Mouse (Mus musculus) heart, adult 9 months (tissue): ENCODE measurements around the gene Mrpl54.

Experiments used
- DNase-seq, 2 experiments: peaks; one replicate each; pipeline ENCODE4 v3.0.0; 2022; ENCODE audit warnings: low spot score in 2 of 2

The Mrpl54 gene

DNA sequence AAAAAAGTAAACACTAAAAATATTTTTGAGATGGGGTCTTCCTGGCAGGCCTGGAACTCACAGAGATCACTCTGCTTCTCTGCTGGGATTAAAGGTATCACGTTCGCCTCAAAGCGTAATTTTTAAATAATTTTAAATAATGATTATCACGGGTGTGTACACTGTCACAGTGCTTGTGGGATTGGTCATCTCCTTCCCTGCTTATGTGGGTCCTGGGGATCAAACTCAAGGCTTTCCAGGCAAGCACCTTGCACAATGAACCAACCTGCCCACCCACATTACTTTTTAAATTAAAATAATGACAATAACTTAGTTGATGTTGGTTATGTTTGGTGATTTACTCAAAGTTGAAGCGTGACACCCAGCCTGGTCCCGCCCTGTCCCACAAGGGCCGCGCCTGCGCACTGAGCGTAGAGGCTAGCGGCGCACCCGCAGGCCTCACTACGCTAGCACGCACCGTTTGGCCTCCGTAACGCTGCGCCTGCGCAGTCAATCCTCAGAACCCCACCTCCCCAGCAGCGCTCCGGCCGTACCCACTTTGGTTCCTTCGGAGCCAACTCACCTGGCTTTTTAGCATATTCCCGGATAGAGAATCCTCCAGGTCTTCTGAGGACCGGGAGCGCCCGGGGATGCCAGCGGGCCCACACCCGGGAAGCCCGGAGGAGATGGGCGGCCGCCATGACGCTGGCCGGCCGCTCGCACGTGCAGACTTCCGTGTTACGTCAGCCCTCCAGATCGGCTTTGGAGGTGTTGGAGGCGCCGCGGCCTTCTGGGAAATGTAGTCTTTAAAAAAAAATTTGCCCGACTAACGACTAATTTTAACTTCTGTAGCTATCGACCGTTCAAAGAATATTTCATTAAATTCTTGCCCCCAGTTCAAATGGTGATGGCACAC, at the start of gene Mrpl54, which contains the start of gene Apba3:
Gene Mrpl54, minus strand, starts transcription at position 724 of the 895 bp plus-strand sequence.
Gene Apba3, plus strand, starts transcription at position 750 of the 895 bp plus-strand sequence.
- DNase-seq: peak; percentile 97 to 98

DNA sequence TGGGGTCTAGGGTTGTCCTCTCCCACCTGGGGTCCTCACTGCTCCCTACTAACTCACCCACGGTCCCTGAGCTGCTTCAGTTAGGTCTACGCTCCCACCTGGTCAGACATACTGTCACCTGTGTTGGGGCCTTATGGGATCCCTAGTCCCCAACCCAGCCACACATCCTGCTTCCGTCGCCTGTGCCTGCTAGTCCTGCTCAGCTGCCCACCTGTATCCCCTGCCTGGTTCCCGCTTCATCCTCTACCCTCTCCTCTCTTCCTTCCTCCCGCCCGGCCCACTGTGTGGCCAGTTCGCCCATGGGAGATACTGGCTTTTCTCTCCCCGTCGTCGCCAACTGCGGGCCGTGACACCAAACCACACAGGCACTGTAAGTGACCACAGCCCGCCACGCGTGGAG, 48.9 kb upstream of the Mrpl54 start:
- DNase-seq: no peak

DNA sequence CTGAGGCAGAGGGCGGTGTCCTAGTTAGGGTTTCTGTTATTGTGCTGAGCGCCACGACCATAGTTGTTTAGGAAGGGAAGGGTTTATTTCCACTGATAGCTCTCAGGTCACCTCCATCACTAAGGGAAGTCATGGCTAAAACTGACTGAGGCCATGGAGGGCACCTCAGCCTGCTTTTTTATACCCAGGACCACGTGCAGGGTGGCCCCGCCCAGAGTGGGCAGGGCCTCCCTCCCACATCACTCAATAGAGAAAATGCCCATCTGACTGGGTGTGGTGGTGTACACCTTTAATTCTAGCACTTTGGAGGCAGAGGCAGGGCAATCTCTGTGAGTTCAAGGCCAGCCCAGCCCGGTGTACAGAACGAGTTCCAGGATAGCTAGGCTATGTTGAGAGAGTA, 47.5 kb upstream of the Mrpl54 start:
- no peak for DNase-seq

DNA sequence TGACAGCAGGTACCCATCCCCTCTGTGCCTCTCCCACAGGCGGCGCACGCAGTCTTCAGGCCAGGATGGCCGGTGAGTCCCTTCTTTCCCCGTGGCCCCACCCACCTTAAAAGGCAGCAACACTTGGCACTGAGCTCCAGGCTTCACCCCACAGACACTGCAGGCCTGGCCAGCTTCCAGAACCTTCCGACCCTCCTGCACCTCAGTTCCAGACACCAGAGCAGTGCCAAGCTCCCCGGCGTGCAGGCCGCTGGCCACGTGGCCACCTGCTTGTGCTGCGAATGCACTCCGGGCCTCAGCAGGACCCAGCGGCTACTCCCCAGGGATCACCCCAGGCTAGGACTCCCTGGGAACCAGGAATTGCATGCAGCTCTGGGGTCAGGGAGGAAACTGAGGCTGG, 46.8 kb upstream of the Mrpl54 start:
- DNase-seq: no peak

DNA sequence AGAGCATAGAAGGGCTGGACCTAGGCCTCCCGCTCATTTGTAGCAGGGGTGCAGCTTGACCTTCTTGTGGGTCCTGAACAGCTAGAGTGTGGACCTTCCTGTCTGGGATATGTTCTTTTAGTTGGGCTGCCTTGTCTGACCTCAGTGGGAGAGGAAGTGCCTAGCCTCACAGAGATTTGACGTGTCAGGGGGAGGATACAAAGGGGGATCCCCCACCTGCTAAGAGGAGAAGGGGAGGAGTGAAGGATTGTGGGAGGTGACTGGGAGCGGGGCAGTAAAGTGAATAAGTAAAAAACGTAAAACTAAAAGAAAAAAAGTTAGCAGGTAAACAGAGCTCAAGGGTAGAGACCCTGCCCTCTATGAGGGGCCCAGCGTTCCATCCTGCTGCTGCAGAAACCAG, 42.8 kb upstream of the Mrpl54 start:
- DNase-seq: no peak

DNA sequence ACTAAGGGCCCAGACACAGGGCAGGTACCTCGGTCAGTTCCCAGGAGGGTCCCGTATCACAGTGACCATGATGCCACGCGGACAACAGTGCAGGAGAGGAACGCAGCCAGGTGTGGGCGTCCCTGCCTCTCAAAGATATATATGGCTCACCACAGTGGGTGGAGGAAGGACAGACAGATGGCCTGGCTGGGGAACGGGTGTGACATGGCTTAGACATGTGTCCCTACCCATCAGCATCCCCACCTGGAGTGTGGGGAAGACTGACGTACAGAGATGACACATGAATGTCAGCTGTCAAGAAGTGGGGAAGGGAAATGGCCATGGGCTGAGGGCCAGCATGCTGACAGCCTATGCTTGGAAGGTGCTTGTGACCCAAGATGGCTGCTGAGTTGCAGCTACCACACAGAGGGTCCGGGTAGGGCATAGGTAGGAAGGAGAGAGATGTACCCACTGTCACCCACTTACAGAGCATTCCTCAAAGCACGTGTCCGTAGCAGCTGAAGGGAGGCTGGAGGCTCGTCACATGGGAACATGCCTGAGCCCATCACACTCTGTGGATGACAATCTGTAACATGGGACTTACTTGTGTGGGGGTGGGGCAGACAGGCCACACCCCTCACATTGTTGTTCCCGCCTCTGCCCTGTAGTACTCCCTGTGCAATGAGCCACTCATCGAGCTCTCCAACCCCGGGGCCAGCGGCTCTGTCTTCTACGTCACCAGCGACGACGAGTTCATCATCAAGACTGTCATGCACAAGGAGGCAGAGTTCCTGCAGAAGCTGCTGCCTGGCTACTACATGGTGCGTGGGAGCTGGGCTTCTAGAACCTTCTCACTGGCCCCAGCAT, 40.3 kb upstream of the Mrpl54 start:
- no peak for DNase-seq

DNA sequence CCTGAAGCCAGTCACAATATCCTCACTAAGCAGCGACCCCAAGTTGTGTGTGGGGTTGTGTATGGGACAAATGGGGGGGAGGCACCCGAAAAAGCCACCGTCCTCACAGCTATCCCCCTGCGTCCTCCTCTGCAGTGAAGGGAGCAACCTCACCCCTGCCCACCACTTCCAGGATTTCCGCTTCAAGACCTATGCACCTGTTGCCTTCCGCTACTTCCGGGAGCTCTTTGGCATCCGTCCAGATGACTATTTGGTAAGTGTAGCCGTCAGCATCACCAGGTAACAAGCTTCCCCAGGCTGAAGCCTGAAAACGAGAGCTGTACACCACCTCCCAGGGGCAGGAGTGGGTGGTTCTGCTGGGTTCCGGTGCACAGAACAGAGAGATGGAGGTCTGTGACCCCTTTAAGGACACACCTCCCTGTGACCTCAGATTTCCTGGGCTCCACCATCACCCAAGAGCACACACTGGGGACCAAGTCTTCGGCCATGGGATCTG, 39.5 kb upstream of the Mrpl54 start:
- no peak for DNase-seq

DNA sequence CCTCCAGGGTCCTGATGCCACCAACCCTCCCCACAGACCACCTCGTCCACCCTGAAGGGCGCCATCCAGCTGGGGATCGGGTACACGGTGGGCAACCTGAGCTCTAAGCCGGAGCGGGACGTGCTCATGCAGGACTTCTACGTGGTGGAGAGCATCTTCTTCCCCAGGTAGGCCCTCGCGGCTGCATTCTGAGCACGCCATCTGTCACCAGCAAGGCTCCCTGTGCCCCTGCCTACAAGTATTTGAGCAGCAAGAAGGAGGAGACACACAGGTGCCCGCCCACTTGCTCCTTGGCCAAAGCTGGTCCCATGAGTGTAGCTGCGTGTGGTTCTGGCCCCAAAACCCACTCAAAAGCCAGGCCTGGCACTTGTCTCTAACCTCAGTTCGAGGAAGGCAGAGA, 38.9 kb upstream of the Mrpl54 start:
- DNase-seq: no peak

DNA sequence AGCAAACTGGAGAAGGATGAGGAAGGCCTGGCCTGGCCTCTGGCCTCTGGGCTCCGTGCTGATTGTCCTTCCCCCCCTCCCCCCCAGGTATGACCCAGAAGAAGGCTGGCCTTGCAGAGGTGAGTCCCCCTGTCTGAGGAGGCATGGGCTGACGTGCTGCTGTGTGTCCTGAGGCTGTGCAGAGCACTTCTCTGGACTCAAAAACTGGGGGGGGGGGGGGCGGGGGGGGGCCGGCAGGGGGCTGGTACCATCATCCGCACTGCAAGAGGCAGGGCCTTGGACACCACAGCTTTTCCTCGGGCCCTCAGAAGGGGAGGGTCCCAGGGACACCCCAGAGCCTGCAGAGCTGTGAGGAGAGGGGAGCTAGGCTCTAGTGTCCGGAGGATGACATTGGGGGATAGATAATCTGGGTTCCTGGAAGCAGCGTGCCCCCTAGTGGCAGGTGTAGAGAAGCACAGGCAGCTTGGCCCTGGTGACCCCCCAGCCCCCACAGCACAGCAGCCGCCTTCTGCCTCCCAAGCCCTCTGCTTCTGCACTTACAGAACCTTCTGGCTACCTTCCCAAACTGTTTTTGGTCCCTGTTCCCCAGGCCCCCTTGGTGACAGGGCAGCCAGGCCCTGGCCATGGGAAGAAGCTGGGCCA, 38.0 kb upstream of the Mrpl54 start:
- DNase-seq: no peak

DNA sequence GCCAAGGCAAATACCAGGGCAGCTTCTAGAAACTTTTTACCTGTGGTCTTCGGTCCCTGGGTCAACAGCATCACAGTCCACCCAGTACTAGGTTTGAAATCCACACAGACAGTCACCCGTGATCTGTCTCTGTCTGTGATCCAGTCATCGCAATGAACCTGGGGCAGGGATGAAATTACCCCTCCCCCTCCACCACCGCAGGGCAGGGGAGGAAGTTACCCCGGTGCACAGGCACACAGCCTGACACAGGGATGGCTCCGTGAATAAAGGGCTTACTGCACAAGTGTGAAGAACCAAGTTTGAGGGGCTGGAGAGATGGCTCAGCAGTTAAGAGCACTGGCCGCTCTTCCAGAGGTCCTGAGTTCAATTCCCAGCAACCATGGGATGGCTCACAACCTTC, 37.0 kb upstream of the Mrpl54 start:
- no peak for DNase-seq

DNA sequence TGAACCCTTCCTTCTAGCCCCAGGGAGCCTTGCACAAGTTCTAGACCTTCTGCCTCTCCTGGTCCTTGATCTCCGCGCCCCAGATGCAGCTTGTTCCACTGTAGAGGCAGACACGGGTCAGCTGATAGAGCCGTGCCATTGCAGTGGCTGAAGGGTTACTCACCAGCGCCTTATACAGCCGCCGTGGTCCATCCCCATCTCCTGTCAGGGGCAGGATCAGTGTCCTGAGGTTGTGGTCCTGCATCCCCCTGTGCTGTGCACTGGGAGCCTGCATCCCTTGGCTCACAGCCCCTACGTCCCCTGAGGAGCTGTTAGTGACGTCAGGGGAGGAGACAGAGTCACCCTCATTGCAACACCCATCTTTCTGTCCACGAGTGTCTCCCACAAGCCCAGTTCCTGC, 36.5 kb upstream of the Mrpl54 start:
- DNase-seq: no peak

DNA sequence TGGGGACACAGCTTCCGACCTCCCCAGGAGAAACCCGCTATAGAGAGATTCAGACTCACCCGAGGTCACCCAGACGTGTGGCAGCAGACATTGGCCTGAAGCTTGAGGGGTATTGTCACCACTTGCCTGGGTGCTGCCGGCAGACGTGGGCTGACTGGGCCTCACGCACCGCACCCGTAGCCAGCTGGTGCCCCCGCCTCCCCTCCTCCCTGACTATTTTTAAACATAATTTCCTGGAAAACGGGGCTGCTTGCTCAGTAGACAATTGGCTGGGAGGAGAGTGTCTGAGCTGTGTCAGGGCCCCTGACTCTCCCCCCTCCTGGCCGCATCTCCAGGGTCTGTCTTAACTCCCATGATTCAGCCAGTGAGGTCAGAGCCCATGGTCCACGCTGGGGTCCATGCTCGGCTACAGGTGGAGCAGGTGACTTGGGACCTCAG, 36.1 kb upstream of the Mrpl54 start:
- DNase-seq: no peak

DNA sequence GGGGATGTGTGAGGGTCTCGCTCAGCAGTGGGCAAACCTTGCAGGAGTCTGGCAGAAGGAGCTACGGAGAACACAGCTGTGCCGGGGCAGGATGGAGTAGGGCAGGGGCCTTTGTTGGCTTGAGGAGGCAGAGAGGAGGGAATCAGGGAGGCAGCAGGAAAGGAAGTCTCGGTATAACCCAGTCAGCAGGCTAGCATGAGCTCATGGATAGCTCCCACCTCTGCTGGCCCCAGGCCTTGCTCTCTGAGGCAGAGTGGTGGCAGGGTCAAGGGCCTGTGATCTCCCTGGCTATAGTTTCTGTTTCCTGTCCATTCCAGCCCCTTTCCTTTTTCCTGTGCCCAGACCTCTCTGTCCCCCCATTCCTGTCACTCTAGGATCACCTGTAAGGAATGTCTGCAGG, 35.6 kb upstream of the Mrpl54 start:
- no peak for DNase-seq

DNA sequence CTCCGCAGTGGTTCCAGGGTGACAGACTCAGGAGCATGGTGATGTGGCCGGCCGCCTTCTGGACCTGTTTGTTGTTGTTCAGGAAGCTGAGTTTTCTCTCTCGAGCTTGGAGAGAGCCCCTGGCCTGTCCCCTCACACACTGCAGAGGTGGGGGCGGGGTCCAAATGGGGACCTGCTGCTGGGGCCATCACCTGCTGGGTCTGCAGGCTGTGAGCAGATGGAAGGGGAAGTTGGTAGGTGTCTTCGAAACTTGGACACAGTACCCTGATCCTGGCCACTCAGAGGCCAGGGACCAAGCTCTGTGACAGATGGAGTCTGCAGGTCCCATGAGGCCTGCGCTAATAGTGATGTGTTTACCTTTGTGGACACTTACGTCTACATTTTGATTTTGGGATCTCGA, 34.6 kb upstream of the Mrpl54 start:
- no peak for DNase-seq

DNA sequence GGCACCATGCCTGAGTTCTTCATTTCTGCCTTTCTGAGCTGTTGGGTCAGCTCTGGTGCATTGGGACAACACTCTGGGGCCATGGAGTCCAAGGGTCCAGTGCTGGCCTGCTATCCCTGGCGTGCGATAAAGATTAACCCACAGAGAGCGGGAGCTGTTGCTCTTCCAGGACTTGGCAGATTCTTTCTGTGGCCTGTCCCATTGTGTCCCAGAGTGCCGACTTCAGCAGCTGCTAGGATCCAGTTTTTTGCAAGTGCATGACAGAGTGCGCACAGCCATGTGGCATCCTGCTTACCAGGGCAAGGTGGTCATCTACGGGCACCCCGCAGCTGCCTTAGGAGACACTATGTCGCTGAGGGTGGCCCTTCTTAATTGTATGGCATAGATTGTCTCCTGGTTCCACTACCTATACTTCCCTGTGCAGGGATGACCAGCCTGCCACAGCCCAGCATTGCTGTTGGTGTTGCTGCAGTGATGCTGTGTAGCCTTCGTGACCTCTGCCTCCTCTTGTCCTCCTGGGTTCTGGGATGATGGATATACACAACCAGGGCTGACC, 33.7 kb upstream of the Mrpl54 start:
- DNase-seq: no peak

DNA sequence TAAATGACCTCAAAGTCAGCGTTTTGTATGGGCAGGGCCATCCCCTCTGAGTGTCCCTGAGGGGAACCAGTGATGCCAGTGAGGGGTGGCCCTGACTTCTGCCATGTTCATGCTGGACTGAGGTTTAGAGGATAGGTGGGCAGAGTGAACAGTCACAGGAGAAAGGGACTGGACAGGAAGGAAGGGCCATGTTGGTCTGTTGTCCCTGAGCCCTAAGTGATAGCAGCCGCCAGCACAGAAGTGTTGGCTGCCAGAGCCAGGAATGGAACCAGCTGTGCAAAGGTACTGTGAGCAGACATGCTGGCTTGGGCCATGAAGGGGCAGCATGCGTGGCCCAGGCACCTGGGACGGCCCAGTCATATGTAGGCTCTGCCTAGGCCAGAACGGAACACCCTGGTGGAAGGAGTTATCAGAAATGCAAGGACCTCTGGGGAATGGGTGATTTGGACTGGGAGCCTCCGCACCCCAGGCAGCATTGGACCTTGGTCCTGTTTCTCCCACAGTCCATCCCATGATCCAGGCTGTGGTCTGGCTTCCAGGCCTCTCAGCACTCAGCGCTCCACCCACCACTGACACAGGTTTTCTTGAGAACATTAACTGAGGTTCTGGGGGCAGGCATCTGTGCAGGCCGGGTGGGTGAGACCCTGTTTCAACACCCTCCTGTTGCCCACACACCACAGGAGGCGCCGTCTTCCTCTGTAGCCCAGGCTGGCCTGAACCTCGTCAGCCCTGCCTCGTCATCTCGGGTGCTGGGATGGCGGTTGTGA, 33.0 kb upstream of the Mrpl54 start:
- no peak for DNase-seq

DNA sequence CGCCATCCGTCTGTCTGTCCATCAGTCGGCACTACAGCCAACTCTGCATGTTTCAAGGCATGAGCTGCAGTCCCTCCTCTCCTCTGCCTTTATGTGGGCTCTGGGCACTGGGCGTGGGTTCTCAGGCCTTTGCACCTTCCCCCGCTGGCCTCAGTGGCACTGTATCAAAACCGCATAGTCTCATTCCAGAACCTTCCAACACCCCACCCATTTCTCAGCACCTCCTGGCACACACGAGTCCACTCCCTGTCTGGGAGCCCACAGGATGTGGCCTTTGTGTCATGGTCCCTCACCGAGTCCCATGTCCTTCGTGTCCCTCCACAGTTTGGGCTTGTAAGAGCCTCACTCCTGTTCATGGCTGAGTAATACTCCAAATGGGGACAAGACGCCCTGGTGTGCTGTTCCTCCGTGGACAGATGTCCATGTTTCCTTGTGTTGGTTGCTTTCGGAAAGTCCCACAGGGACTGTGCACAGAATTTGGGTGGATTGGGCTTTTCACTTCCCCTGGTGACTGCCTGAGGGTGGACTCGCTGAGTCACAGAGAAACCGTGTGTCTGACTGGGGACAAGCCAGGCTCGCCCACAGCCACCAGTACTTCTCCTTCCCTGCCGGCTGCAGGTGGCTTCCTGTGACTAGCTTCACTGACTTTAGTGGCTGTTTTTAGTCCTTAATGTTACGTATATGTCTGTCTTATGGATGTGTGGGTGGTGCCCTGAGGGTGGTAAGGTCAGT, 31.8 kb upstream of the Mrpl54 start:
- DNase-seq: peak in 1 of 2 experiments; percentile 59

DNA sequence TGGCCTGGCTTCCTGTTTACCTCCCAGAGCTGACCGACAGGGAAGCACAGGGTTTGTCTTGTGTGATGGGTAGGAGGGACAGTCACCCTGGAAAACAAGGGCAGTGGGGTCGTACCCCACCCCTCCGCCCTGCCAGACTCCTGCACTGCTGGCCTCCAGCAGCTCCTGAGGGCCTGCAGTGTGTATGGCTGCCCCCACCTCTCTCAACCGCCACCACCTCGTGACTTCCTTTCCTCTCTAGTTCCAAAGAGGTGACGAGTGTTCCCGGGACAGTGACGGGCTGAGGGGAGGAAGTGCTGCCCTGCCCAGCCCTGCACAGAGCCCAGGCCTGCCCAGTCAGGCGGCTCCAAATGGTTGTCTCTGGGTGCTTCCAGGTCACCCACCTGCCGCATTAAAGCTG, 31.1 kb upstream of the Mrpl54 start:
- DNase-seq: peak; percentile 71 to 82

DNA sequence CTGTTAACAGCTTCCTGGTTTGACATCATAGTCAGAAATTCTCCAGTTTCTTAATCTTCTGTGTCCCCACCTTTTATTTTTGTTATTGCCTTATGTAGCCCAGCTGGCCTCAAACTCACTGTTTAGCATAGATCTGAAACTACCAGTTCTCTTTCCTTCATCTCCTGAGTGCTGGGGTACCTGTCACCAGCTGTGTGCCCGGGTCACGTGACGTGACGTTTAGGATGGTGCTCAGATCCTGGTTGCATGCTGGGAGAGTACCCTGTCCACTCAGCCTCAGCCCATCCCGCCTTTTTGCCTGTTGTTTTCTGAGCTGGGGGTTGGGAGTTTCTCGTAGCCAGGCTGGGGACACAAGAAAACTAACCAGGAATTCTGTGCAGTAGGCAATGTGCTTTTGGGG, 30.5 kb upstream of the Mrpl54 start:
- DNase-seq: no peak

DNA sequence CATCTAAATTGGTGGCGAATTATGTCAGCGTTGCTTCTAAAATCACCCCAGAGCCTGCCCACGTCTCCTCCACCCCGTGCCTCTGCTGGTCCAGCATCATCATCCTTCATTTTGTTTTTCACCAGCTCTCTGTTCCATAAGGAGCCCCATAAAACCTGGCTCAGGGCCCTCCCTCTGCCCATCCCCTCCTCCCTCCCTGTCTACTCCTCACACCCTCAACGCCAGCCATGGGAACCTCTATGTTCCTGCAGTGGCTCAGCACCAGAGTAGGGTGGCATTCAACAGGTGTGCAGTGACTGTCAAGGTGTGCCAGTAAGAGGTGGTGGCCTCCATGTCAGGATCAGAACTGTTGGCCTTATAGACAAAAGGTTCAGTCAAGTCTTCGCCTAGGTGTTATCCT, 28.5 kb upstream of the Mrpl54 start:
- no peak for DNase-seq
